Mouse (Mus musculus) Patski (cell line): Measurements from ENCODE around the gene Rfx6. TPM values are rescaled to one million over a fixed set of nuclear protein-coding genes. Genes with fewer than 3 reads are reported as not detected.

ENCODE experiments used
- ATAC-seq: fragments of 100-300 bp; one replicate; pipeline ENCODE4 v1.8.0; 2021
- CTCF ChIA-PET: fragments of 350-600 bp; sonication (Branson Sonifier 250); formaldehyde crosslinking; loops from one replicate; lab custom pipeline; 2022; ENCODE audit warnings: inconsistent platforms; lab: Charles Lee
- POLR2A ChIA-PET: fragments of 350-600 bp; sonication (Branson Sonifier 250); formaldehyde crosslinking; loops from one replicate; lab custom pipeline; 2022; ENCODE audit warnings: antibody characterized with exemption, inconsistent platforms; lab: Charles Lee
- DNase-seq: peaks from one replicate; pipeline ENCODE4 v3.0.0-alpha.2; 2011; ENCODE audit warnings: low read depth, low spot score
- H3K27me3 ChIP-seq: fragments of 371-371 bp; one replicate; pipeline ENCODE4 v1.5.1; 2021
- CTCF ChIP-seq: fragments of 100-300 bp; IDR thresholded peaks from one replicate; pipeline ENCODE4 v1.5.1; 2021
- in situ Hi-C: fragments of 300-500 bp; cut with MboI; formaldehyde crosslinking; loops from 3 replicates; pipeline ENCODE4 v1.11.1; 2018; ENCODE audit warnings: low pct_unique_long_range_greater_than_20kb, mixed read lengths
- polyA plus RNA-seq: library from polyadenylated mRNA; unstranded; gene quantifications from one replicate; pipeline ENCODE4 v1.2.3, GENCODE M21; 2021

Rfx6 gene
- polyA plus RNA-seq: not detected

DNA sequence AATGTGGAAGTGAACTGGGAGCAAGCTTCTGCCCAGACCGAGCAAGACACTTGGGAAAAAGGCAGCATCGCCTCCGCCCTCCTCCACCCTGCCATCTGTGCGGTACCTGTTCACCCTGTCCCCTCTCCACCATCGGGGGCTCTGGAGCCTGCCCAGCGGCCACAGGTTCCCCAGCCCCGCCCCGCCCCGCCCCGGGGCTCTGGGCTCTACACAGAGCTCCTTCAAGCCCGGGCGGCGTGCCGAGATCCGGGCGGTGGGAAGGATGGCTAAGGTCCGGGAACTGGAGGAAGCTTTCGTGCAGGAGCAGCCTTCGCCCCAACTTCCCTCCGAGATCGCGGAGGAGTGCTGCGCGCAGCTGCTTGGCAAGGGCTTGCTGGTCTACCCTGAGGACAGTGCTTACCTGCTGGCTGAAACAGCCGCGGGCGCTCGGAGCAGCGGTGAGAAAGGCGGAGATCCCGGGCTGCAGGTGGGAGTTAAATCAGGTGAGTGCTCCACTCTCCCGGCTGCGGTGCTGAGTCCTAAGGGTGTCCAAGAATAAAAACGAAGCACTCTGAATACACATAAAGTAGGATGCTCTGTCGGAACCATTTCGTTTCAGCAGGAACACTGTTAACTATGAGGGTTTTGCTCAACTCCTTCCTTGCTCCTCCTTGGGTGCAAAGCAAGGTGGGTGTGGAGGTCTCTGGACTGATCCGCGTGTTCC lies at the start of gene Rfx6:
Gene Rfx6, plus strand, starts transcription at position 209 of the 703 bp plus-strand sequence.
- in situ Hi-C loops: no loop called here
- no peak for DNase-seq
- TF ChIP-seq CTCF: no peak
- CTCF ChIA-PET: interaction anchor here (1.7 kb wide), 1 partner anchor 16 kb away, joined by 3 read pairs; no protein-coding TSS in a partner anchor
- ATAC-seq: peak; percentile 17
- POLR2A ChIA-PET: no interaction called here
- peaks cover 65% of the 10 kb centered on the region for H3K27me3 ChIP-seq

DNA sequence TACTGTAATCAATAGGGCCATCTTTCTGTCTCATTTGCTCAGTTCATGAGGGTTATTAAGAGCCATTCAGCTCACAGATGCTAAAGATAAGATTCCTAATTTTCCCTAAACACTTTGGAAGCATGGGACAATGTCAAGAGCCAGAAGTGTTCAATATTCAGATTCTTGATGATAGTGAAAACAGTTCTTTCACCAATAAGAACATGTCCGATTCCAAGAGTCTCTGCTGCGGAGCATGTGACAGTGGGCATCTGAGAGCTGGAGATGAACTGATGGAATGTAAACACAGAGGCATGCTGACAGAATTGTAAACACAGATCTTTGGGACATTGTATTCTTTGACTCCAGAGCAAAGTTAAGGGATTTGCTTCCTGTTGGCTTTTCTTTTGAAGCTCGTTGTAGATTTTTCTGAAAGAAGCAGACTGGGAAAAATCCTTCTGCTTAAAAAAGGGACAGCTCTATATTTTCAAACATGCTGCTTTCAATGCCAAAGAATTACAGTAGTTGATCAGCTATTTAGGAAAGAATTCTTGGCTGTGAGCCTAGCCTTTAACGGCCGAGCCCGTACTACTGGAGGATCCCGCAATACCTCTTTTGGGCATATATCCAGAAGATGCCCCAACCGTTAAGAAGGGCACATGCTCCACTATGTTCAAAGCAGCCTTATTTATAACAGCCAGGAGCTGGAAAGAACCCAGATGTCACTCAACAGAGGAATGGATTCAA lies 46.0 kb upstream of the Rfx6 start, which contains the start of gene Gprc6a:
Gene Gprc6a, minus strand, starts transcription at position 51 of the 726 bp plus-strand sequence.
- H3K27me3 ChIP-seq: peaks cover 12% of the 10 kb centered on the region
- DNase-seq (no peak), ATAC-seq (no peak)
- in situ Hi-C loops: no loop called here
- POLR2A ChIA-PET: no interaction called here
- no peak for TF ChIP-seq CTCF
- CTCF ChIA-PET: no interaction called here

- in situ Hi-C loops: no loop called here
- ATAC-seq (no peak), DNase-seq (no peak)
- ChIA-PET CTCF (interaction anchor here (0.7 kb wide), 1 partner anchor 296 kb away, joined by 3 read pairs; no protein-coding TSS in a partner anchor), POLR2A (no interaction called here)
- H3K27me3 ChIP-seq: peaks cover 35% of the 10 kb centered on the region
- TF ChIP-seq CTCF: no peak
Measured at GRCm38 (mm10) chr10:51649506-51650221, 27.9 kb upstream of the Rfx6 start.

GRCm38 (mm10) chr10:51657324-51657723 lies 20.2 kb upstream of the Rfx6 start:
- CTCF ChIA-PET: no interaction called here
- ATAC-seq: no peak
- no peak for DNase-seq

GRCm38 (mm10) chr10:51669334-51669733 lies 8.2 kb upstream of the Rfx6 start:
- DNase-seq (no peak), ATAC-seq (no peak)
- ChIA-PET CTCF (no interaction called here), POLR2A (no interaction called here)
- in situ Hi-C loops: no loop called here
- H3K27me3 ChIP-seq: peaks cover 26% of the 10 kb centered on the region
- TF ChIP-seq CTCF: no peak

More at GRCm38 (mm10) chr10:51657324-51657723, 20.2 kb upstream of the Rfx6 start:
- in situ Hi-C loops: no loop called here
- POLR2A ChIA-PET: no interaction called here
- TF ChIP-seq CTCF: no peak
- H3K27me3 ChIP-seq: peaks cover 36% of the 10 kb centered on the region

GRCm38 (mm10) chr10:51671583-51671982 lies 6.0 kb upstream of the Rfx6 start:
- ChIA-PET CTCF (interaction anchor here (1.6 kb wide), 1 partner anchor 11 kb away, joined by 3 read pairs; no protein-coding TSS in a partner anchor), POLR2A (no interaction called here)
- no peak for DNase-seq
- no peak for TF ChIP-seq CTCF
- ATAC-seq: no peak
- H3K27me3 ChIP-seq: peaks cover 36% of the 10 kb centered on the region
- in situ Hi-C loops: no loop called here

GRCm38 (mm10) chr10:51672082-51672779 lies 5.3 kb upstream of the Rfx6 start:
- no peak for TF ChIP-seq CTCF
- H3K27me3 ChIP-seq: peaks cover 40% of the 10 kb centered on the region
- in situ Hi-C loops: no loop called here
- ChIA-PET CTCF (no interaction called here), POLR2A (no interaction called here)
- ATAC-seq (no peak), DNase-seq (no peak)

DNA sequence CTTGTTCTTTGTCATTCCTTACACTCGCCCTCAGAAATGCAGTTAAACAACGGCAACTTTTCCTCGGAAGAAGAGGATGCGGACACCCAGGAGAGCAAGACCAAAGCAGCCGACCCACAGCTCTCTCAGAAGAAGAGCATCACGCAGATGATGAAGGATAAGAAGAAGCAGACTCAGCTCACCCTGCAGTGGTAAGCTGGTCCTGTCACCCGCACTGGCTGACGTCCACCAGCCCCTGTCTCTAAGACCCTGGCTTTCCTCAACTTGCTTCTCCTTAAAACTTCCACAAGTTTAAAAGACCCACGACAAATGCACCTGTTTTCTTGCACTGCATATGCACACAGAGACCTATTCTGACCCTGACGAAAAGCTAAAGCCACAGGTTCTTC lies 689 bp downstream of the Rfx6 start:
- no peak for ATAC-seq
- DNase-seq: no peak
- in situ Hi-C loops: no loop called here
- POLR2A ChIA-PET: no interaction called here
- peaks cover 63% of the 10 kb centered on the region for H3K27me3 ChIP-seq
- CTCF ChIA-PET: no interaction called here
- TF ChIP-seq CTCF: no peak

- H3K27me3 ChIP-seq: peaks cover 65% of the 10 kb centered on the region
- POLR2A ChIA-PET: no interaction called here
- ATAC-seq (no peak), DNase-seq (no peak)
- in situ Hi-C loops: no loop called here
- CTCF ChIA-PET: no interaction called here
- TF ChIP-seq CTCF: no peak
Measured at GRCm38 (mm10) chr10:51720904-51721303, 43.3 kb downstream of the Rfx6 start.

DNA sequence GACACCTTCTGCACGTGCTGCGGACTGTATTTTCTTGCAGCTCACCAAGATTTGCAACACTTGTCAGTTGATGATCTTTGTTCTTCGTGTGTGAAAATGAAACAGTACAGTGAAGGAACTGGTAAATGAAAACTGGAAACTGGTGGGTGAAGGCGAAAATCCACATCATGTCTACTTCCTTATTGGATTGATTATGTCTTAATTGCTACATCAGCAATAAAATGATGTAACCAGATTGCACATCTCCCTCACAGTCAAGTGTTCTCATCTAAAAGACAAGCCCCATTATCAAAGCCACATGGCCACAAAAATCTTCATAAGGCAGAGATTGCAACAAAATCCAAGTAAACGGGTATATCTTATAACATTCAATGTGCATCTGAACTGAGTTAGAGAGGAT lies 83.9 kb downstream of the Rfx6 start:
- no peak for DNase-seq
- ChIA-PET POLR2A (no interaction called here), CTCF (no interaction called here)
- ATAC-seq: no peak
- in situ Hi-C loops: no loop called here
- no peak for TF ChIP-seq CTCF
- peaks cover 53% of the 10 kb centered on the region for H3K27me3 ChIP-seq
